ENCODE assay signal across 13 mouse cellular contexts in the genomic region with DNA sequence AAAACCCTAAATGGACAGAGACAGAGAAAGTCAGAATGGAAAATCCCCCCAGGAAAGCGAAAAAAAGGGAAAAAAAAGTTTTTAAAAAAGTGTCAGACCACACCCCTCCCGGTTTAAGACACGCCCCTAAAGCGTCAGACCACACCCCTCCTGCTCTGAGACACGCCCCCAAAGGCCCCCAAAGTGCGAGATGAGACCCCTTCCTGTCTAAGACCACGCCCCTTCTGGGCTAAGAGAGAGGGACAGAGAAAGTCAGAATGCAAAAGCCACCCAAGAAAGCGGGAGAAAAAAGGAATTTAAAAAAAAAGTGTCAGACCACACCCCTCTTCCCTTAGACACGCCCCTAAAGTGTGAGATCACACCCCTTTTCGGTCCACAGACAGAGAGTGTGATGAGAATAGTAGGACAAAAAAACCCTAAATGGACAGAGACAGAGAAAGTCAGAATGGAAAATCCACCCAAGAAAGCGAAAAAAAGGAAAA. TPM values are rescaled to one million over a fixed set of nuclear protein-coding genes. Genes with fewer than 3 reads are reported as not detected.
DNase-seq lines count a peak whose midpoint lies in the region; ATAC-seq and TF ChIP-seq lines count a peak whose summit lies in the region.
"Not testable (repeated sequence)": the region's sequence is repeated elsewhere in the genome, so short reads cannot be mapped to it uniquely, and the experiment has no call there.
"Had no signal": no experiment of that assay in that cellular context is flagged by ENCODE, and none has a peak within 500 bp of the region (broad histone marks: within the 10 kb centered on the region; RNA-seq: fewer than 3 reads in every experiment).

No protein-coding gene starts in this region.

- peaks cover 45% of the 10 kb centered on the region for H3K9me3 ChIP-seq in forebrain, postnatal 0 days (ENCODE audit: low read length)
- H3K9me3 ChIP-seq in hindbrain, embryonic 10.5 days = peaks cover 67% of the 10 kb centered on the region

- not testable (repeated sequence) for H3K79me2 ChIP-seq in macrophage (ENCODE audit: inconsistent target)

- H3K9ac ChIP-seq in forebrain, postnatal 0 days = not testable (repeated sequence)

- not testable (repeated sequence) for ATAC-seq in forebrain, postnatal 0 days

- not testable (repeated sequence) for H3K27me3 ChIP-seq in forebrain, postnatal 0 days (ENCODE audit: insufficient read depth, low read length); hindbrain, embryonic 10.5 days (ENCODE audit: insufficient read depth, poor library complexity, severe bottlenecking)

- TF ChIP-seq CTCF in forebrain, postnatal 0 days (IDR thresholded peaks at IDR 0.05; ENCODE audit: low read depth) = not testable (repeated sequence)

- H3K27ac ChIP-seq in forebrain, postnatal 0 days (ENCODE audit: low read depth, low read length); hindbrain, embryonic 10.5 days: not testable (repeated sequence)
- H3K27ac ChIP-seq in macrophage = peak overlapping the region; percentile 2; the same call in 1 of the 2 replicates

- not testable (repeated sequence) for H3K4me2 ChIP-seq in forebrain, postnatal 0 days (ENCODE audit: low read depth)

- not testable (repeated sequence) for H3K4me1 ChIP-seq in forebrain, postnatal 0 days (ENCODE audit: insufficient read depth); hindbrain, embryonic 10.5 days (replicated peaks)

- peak; percentile 63 for DNase-seq in Muller cell, postnatal 12 days (ENCODE audit: inconsistent ontology term)
- DNase-seq in cerebellum, postnatal 10 days = peak; percentile 55 to 58
- peak; percentile 66 for DNase-seq in forebrain, postnatal 0 days
- peak; percentile 40 for DNase-seq in hindbrain, embryonic 10.5 days (ENCODE audit: low spot score)
- peak; percentile 58 for DNase-seq in left cerebral cortex, adult 11 months (ENCODE audit: low spot score)
- peak; percentile 46 for DNase-seq in skeletal muscle tissue, adult 2 months (ENCODE audit: low read depth, low spot score)
- peak; percentile 53 for DNase-seq in urinary bladder, adult 2 months (ENCODE audit: low spot score)

- 58% methylated on average over 11 of the region's 11 CpGs for WGBS in forebrain, postnatal 0 days
- WGBS in hindbrain, embryonic 10.5 days = 58% methylated on average over 11 of the region's 11 CpGs
- 62% methylated on average over 11 of the region's 11 CpGs for WGBS in macrophage (ENCODE audit: missing documents)

- not testable (repeated sequence) for H3K4me3 ChIP-seq in forebrain, postnatal 0 days (ENCODE audit: low read depth, low read length); hindbrain, embryonic 10.5 days; macrophage (ENCODE audit: inconsistent target)

- peaks cover 33% of the 10 kb centered on the region for H3K36me3 ChIP-seq in forebrain, postnatal 0 days (ENCODE audit: insufficient read depth)
- peaks cover 50% of the 10 kb centered on the region for H3K36me3 ChIP-seq in hindbrain, embryonic 10.5 days
- H3K36me3 ChIP-seq in macrophage (ENCODE audit: inconsistent target) = peaks cover 17% of the 10 kb centered on the region

RNA-seq across cellular contexts. Expression of gene Gm21860, which starts 15.0 kb away (rescaled TPM):
- not detected in 2 replicates for total RNA-seq in forebrain, postnatal 0 days (2014; rRNA removed)
- polyA plus RNA-seq in forebrain, postnatal 0 days (2015; fragmentation: Nextera tagmentation; extraction: Ambion mirVana) = not detected in 2 replicates
- not detected in 2 replicates for polyA plus RNA-seq in hindbrain, embryonic 10.5 days (2016; fragmentation: Nextera tagmentation; extraction: Ambion mirVana)
- total RNA-seq in macrophage (2018; cell fraction: chromatin; rRNA removed) = not detected
- total RNA-seq in macrophage (2018; cell fraction: cytosol; rRNA removed) = not detected
- total RNA-seq in macrophage (2018; cell fraction: nucleus; rRNA removed) = not detected
- not detected in 3 replicates for polyA plus RNA-seq in macrophage (2018)
- polyA plus RNA-seq in urinary bladder, adult 2 months (2012; rRNA removed) = not detected in 2 replicates
- polyA plus RNA-seq: activated CD4-positive, CD25-positive, alpha-beta regulatory T cell, adult 4 months; embryonic facial prominence, embryonic 15.5 days; heart, embryonic 13.5 days; kidney, embryonic 16.5 days; liver, embryonic 12.5 days had no signal

RNA-seq across cellular contexts. Expression of gene Gm47283, which starts 45.0 kb away (rescaled TPM):
- not detected in 2 replicates for total RNA-seq in forebrain, postnatal 0 days (2014; rRNA removed)
- polyA plus RNA-seq in forebrain, postnatal 0 days (2015; fragmentation: Nextera tagmentation; extraction: Ambion mirVana) = not detected in 2 replicates
- polyA plus RNA-seq in hindbrain, embryonic 10.5 days (2016; fragmentation: Nextera tagmentation; extraction: Ambion mirVana) = not detected in 2 replicates
- not detected for total RNA-seq in macrophage (2018; cell fraction: chromatin; rRNA removed)
- not detected for total RNA-seq in macrophage (2018; cell fraction: cytosol; rRNA removed)
- not detected for total RNA-seq in macrophage (2018; cell fraction: nucleus; rRNA removed)
- not detected in 3 replicates for polyA plus RNA-seq in macrophage (2018)
- polyA plus RNA-seq in urinary bladder, adult 2 months (2012; rRNA removed) = not detected in 2 replicates
- polyA plus RNA-seq: activated CD4-positive, CD25-positive, alpha-beta regulatory T cell, adult 4 months; embryonic facial prominence, embryonic 15.5 days; heart, embryonic 13.5 days; kidney, embryonic 16.5 days; liver, embryonic 12.5 days had no signal
